Mouse (Mus musculus) right cerebral cortex, postnatal 4 days (tissue): ENCODE results near the gene Mylk2.
A peak's percentile ranks its signal among the peaks of the same experiment; 100 is the strongest.

Experiments
- DNase-seq: peaks from one replicate; pipeline ENCODE4 v3.0.0-alpha.2; 2022

Gene Mylk2

DNA sequence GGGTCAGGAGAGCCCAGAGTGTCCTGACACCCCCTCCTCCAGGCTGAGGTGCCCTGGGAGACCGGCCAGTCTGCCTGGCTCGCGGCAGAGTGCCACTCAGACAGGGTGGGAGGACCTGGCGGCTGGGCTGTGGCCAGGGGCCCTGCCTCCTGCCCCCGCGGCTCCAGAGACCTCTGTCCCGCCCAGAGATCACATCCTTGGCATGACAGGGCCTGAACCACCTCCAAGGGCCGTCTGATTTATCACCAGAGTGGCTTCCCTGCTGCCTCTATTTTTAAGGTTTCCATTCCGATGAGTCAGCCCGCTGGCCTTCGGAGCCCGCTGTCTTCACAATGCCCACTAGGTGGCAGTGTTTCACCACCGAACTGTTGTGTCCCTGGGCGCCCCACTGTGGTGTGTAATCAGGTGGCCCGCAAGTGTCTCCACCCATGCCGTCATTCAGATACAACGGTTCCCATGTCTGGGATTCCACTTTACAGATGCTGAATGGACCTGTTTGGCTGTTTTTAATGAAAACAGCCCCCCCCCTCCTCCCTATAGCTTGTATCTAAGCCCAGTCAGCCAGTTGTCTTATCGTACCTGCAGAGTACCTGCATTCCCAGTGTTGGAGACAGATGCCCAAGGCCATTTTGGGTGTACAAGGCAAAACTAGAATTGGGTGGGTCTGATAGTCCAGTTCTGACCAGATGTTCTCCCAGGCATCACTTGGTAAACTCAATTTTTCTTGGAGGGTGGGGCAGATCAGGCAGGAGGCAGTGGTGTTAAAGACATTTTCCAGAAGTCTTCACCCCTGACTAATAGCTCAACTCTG is 3.4 kb downstream of the Mylk2 start:
- DNase-seq, result peak; percentile 83

- no peak for DNase-seq
Observed at GRCm38 (mm10) chr2:152915453-152915852, 4.3 kb downstream of the Mylk2 start.

DNA sequence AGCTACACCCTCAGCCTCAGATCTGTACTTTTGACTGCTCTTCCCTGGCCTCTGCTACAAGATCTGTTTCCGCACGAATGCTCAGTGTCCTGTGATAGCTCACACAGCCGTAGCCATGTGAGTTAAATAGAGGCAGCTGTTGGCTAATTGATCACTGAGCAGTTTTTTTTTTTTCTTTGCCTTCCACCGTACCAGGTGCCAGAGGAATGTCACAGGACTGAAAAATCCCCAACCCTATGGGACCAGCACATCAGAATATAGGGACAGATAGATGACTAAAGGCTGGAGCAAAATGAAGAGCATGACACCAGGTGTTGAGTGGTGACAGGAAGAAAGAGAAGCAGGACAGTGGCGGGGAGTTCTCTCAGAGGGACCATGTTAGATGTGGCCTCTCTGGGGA is 5.0 kb downstream of the Mylk2 start:
- DNase-seq, result no peak

GRCm38 (mm10) chr2:152917671-152918070 is 6.5 kb downstream of the Mylk2 start:
- no peak for DNase-seq

GRCm38 (mm10) chr2:152922376-152922775 is 11.2 kb downstream of the Mylk2 start:
- no peak for DNase-seq

GRCm38 (mm10) chr2:152923621-152924020 is 12.5 kb downstream of the Mylk2 start:
- no peak for DNase-seq

DNA sequence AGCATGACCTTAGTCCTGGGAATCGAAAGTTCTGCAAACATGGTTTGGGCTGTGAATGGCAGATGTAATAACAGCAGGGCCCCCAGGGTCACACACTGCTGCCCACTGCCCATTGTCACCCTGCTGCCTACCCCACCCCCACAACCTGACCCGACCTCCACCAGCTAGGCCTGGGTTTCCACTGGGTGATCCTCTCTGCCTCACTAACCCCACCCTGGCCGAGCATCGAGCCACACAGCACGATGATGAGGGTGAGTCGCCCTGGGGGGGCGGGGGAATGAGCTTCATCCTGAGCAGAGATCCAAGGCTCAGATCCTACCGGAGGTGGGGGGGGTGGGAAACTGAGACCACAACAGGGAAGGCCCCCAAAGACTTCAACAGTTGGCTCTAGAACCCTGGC is 13.0 kb downstream of the Mylk2 start:
- DNase-seq, result no peak

- DNase-seq, result no peak
Observed at GRCm38 (mm10) chr2:152924543-152924942, 13.4 kb downstream of the Mylk2 start.

GRCm38 (mm10) chr2:152925189-152925872 is 14.2 kb downstream of the Mylk2 start:
- no peak for DNase-seq

GRCm38 (mm10) chr2:152926896-152927295 is 15.7 kb downstream of the Mylk2 start:
- DNase-seq, result no peak

DNA sequence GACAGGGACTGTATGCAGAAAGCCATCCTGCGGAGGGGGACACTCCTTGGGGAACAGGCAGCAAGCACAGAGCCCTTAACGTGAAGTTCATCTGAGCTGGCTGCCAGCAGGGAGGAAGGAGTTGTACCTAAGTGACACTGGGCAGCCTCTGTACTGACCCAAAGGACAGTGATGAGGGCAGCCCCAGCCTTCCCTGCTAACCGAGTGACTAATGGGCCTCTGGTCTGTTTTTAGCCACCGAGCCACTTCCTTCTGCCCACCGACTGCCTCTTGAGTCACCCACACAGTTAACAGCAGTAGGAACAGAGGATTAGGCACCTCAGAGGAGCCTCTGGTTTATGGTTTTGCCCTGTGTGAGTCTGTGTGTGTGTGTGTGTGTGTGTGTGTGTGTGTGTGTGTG is 16.2 kb downstream of the Mylk2 start:
- no peak for DNase-seq

DNA sequence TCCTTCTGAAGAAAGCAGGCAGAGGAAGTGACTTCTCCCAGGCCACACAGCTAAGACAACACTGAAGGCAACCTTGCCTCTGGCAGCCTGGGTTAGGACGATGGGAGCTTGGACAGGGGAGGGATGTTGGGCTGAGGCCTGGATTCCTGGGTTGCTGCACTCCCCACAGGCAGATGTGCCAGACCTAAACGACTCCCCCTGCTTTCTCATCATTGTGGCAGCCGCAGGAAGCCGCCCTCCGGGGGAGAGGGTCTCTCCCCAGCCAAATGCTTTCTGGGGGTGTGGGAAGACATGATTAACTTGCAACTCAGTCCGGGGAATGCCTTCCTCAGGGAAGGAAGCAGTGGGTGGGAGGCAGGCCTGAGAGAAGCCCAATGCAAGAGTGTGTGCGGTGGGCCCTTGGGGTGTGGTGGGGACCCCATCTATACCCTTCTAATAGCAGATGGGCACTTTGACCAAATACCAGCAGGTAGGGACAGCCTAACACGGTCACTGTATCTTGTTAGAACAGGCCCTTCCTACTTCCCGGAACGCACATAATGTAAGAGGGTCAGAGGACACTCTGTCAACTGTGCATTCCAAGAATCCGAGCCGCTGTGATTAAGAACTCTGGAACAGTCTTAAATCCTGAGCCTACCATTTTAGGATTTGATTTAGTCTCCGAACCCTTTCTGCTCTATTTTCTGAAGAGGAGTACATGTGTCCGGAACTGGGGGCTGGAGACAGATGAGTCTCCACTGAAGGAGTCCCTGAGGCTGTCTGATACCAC is 17.3 kb downstream of the Mylk2 start:
- no peak for DNase-seq

GRCm38 (mm10) chr2:152928988-152929370 is 17.8 kb downstream of the Mylk2 start:
- DNase-seq, result no peak

GRCm38 (mm10) chr2:152930276-152930675 is 19.1 kb downstream of the Mylk2 start:
- DNase-seq, result no peak

- no peak for DNase-seq
Observed at GRCm38 (mm10) chr2:152931456-152932160, 20.5 kb downstream of the Mylk2 start.

DNA sequence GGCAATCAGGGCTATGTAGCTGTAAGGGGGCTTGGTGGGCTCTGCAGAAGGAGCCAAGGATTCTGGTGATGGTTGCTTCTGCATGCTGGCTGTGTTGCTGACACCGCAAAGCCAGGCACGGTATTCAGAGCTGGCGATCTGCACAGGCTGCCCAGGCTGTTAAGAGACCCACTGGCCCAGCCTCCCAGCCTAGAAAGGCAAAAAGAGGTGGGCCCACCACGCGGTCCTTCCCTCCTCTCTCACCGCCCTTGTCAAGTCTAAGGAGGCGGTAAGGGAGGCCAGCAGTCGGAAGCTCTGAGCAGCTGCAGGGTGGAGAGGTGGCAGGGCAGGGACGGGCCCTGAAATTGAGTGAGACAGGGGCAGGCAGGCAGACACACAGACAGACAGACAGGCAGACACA is 21.9 kb downstream of the Mylk2 start, which contains the start of gene Foxs1:
Foxs1 (minus strand) TSS at position 161 of the 400 bp plus-strand sequence.
- DNase-seq, result no peak

DNA sequence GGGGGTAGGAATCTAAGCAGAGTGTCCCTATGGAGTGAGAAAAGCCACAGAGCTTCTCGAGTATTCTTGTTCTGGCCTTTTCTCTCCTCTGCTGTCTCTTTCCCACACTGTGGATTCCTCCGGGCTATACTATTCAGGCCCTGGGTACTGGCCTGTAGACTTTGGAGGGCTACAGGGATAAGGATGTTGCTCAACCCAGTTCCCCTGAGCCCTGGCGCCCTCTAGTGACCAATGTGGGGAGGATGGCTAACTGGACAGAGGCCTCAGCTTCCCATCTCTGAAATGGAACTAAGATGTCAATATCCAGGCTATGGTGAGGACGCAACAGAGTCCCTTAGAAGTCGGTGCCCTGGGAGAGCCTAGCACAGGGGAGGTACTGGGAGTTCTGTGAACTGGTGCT is 22.5 kb downstream of the Mylk2 start:
- peak; percentile 47 for DNase-seq

DNA sequence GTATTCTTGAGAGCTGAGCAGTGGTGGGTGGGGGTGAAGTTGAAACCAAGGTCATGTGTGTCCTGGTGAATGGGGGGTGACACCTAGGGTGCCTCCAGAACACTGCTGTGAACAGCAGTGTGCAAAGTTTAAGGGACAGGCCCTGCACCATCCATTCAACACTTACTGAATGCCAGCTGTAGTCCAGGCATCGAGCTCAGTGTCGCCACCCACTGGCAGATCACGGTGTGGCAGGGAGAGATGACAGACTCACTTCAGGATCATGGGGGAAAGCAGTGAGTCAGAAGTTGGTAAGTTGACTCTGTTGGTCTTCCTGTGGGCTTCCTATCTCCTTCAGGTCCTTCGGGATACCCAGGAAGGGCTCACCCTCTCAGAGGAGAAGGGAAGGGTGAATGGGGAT is 28.7 kb downstream of the Mylk2 start:
- DNase-seq, result peak; percentile 62

DNA sequence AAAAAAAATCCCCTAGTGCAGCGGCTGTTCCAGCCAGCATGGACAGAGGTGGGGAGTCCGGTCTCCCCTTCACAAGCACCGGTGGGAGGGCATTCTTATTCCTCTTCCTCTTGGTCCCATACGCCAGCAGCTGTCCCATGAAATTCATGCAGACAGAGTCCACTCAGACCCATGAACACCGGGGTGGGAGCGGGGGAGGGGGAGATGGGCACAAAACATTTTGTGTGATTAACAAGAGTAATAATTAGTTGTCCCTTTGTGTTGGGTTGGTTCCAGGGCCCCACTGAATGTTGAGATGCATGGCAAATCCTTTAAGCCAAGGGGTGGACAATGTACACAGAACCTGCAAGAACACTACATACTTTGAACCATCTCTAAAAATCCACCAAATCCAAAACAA is 30.0 kb downstream of the Mylk2 start:
- DNase-seq, result no peak

DNA sequence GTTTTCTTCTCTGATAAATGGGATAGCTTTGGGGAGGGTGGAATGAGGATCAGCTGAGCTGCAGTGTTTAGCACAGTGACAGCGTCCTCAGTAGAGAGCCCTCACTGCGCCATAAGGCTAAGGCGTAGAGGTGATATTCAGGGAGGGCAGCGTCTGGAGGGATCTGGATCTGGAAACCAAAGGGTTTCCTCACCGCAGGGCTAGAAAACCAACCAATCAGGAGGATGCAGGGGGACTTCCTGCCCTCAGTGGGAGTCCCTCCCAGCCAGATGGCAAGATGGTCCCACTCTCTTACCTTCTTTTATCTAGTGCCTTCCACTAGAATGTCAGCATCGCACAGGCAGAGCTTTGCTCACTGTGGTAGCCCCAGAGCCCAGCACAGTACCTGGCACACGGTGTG is 30.6 kb downstream of the Mylk2 start:
- DNase-seq, result no peak

DNA sequence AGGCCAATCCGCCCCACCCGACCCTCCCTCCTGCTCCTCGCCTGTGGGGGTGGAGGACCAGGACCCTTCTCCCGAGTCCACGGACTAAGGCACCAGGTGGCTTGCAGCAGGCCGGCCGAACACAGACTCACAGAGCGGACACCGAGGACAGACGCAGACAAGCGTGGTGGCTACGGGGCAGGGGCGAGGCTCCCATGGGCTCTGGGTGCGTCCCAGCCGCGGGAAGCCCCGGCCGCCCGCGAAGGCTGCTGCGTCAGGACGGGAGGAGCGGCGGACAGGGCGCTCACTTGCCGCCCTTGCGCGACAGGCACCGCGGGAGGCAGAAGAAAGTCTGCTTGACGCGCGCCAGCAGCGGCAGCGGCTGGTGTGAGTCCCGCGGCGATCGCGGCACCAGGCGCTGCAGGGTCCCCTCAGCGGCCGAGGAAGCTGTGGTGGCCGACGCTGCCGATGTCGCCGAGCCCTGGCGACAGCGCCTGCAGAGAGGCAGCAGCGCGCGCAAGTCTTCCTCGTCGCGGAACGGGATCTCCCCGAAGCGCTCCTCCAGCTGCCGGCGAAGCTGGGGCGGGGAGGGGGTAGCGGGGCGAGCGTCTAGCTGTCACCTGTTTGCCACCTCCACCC is 31.9 kb downstream of the Mylk2 start:
- peak; percentile 19 for DNase-seq

GRCm38 (mm10) chr2:152943568-152943967 is 32.4 kb downstream of the Mylk2 start:
- DNase-seq, result no peak

- no peak for DNase-seq
Observed at GRCm38 (mm10) chr2:152944013-152944412, 32.9 kb downstream of the Mylk2 start.
